Mouse (Mus musculus) brain, embryonic 14.5 days (tissue): ENCODE results near the gene Gspt1.

Source experiments
- CTCF ChIP-seq: fragments of 200-500 bp; IDR thresholded peaks from 2 replicates; pipeline ENCODE4 v1.5.1; 2012; ENCODE audit warnings: inconsistent platforms, mild to moderate bottlenecking, moderate library complexity, borderline replicate concordance; ENCODE audit not compliant: insufficient read depth, insufficient read length; ENCODE audit errors: extremely low read depth
- POLR2A ChIP-seq: fragments of 200-500 bp; IDR thresholded peaks from 2 replicates; pipeline ENCODE4 v1.6.1; 2012; ENCODE audit warnings: mild to moderate bottlenecking, inconsistent platforms, borderline replicate concordance; ENCODE audit not compliant: poor library complexity, insufficient read depth, insufficient read length, severe bottlenecking; ENCODE audit errors: extremely low read depth

- TF ChIP-seq CTCF (no peak), POLR2A (no peak)
Observed at GRCm38 (mm10) chr16:11193231-11193630, 60.9 kb downstream of the Gspt1 start.
